Mouse (Mus musculus) hindbrain, embryonic 12.5 days (tissue): ENCODE results near the gene Oprm1. TPM values are rescaled to one million over a fixed set of nuclear protein-coding genes. Genes with fewer than 3 reads are reported as not detected.
"Not testable (repeated sequence)": the region's sequence is repeated elsewhere in the genome, so short reads cannot be mapped to it uniquely, and the experiment has no call there.

Experiments
- ATAC-seq: fragments of 200-750 bp; cut with Nextera tagmentation; 2 replicates; pipeline ENCODE4 v1.8.0; 2017; ENCODE audit warnings: moderate TSS enrichment; ENCODE audit not compliant: low FRiP score
- H3K27ac ChIP-seq: fragments of 300-500 bp; sonication (generic); 2 replicates; pipeline ENCODE4 v1.5.1; 2016; ENCODE audit warnings: mild to moderate bottlenecking
- H3K27me3 ChIP-seq: fragments of 300-500 bp; sonication (generic); 2 replicates; pipeline ENCODE4 v1.6.1; 2016; ENCODE audit warnings: mild to moderate bottlenecking
- H3K36me3 ChIP-seq: fragments of 300-500 bp; sonication (generic); 2 replicates; pipeline ENCODE4 v1.6.1; 2016; ENCODE audit warnings: mild to moderate bottlenecking
- H3K4me1 ChIP-seq: fragments of 300-500 bp; sonication (generic); 2 replicates; pipeline ENCODE4 v1.6.1; 2016
- H3K4me2 ChIP-seq: fragments of 300-500 bp; sonication (generic); replicated peaks from 2 replicates; pipeline ENCODE4 v1.6.1; 2016; ENCODE audit warnings: mild to moderate bottlenecking
- H3K4me3 ChIP-seq: fragments of 300-500 bp; sonication (generic); 2 replicates; pipeline ENCODE4 v1.5.1; 2016; ENCODE audit warnings: mild to moderate bottlenecking
- H3K9ac ChIP-seq: fragments of 300-500 bp; sonication (generic); 2 replicates; pipeline ENCODE4 v1.6.1; 2016; ENCODE audit warnings: mild to moderate bottlenecking, moderate library complexity
- H3K9me3 ChIP-seq: fragments of 300-500 bp; sonication (generic); replicated peaks from 2 replicates; pipeline ENCODE4 v1.6.1; 2016; ENCODE audit warnings: mild to moderate bottlenecking
- WGBS: fragments of 180-500 bp; shearing (Covaris S2); methylation state at CpG from one replicate; pipeline ENCODE4 v1.1.7; 2016; 5-methylcytosine and 5-hydroxymethylcytosine counted together
- polyA plus RNA-seq: library from polyadenylated mRNA; unstranded; fragments of >200 nt; fragmentation: Nextera tagmentation; extraction: Ambion mirVana; gene quantifications from 2 replicates; pipeline ENCODE4 v1.2.1, GENCODE M21; 2016

Oprm1 gene
- polyA plus RNA-seq, 1 experiment from 2014 or later: 1.1 TPM

DNA sequence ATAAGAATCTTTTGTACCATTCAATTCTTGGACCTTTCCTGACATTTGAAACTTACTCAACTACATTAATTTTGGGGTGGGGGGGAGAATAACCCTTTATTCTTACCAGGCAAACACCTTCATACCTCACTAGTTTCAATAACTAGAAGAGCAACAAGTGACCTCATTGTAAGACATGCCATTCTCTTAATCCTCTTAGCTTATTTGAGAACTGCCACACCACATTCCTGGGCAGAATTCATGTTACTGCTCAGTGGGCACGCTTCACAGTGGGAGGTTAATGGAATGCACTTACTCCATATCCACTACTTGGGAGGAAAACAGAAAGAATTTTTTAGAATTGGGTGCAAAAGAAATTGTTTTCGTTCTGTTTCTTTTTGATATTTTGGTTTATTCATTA, 90.5 kb downstream of the Oprm1 start:
- no peak overlapping the region for H3K27ac ChIP-seq
- 76% methylated on average over 2 of the region's 2 CpGs for WGBS
- H3K36me3 ChIP-seq: no peaks in the 10 kb centered on the region
- H3K9ac ChIP-seq: no peak overlapping the region
- H3K4me2 ChIP-seq: no peak overlapping the region
- ATAC-seq: no peak
- no peak overlapping the region for H3K4me3 ChIP-seq
- no peaks in the 10 kb centered on the region for H3K9me3 ChIP-seq
- no peaks in the 10 kb centered on the region for H3K27me3 ChIP-seq
- no peaks in the 10 kb centered on the region for H3K4me1 ChIP-seq

DNA sequence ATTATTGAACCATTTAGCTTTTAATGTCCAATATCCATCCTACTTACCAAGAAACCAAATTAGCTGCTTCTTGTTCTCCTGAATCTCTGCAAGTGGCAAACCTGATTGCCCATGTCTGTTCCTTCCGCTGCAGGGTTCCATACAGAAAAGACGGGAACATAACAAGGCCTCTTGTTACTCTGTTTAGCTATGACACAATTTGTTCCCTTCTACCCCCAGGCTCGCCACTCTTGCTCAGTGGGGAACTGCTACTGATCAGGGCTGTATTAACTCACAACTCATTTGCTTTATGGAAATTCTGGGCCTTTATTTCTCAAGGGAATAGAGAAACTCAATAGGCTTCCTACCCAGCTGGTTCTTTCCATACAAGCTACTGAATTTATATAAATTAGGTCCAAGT, 97.5 kb downstream of the Oprm1 start:
- no peaks in the 10 kb centered on the region for H3K27me3 ChIP-seq
- H3K9me3 ChIP-seq: no peaks in the 10 kb centered on the region
- H3K27ac ChIP-seq: no peak overlapping the region
- no peak overlapping the region for H3K9ac ChIP-seq
- 67% methylated on average over 3 of the region's 3 CpGs for WGBS
- H3K4me3 ChIP-seq: no peak overlapping the region
- no peaks in the 10 kb centered on the region for H3K4me1 ChIP-seq
- no peaks in the 10 kb centered on the region for H3K36me3 ChIP-seq
- no peak for ATAC-seq
- H3K4me2 ChIP-seq: no peak overlapping the region

DNA sequence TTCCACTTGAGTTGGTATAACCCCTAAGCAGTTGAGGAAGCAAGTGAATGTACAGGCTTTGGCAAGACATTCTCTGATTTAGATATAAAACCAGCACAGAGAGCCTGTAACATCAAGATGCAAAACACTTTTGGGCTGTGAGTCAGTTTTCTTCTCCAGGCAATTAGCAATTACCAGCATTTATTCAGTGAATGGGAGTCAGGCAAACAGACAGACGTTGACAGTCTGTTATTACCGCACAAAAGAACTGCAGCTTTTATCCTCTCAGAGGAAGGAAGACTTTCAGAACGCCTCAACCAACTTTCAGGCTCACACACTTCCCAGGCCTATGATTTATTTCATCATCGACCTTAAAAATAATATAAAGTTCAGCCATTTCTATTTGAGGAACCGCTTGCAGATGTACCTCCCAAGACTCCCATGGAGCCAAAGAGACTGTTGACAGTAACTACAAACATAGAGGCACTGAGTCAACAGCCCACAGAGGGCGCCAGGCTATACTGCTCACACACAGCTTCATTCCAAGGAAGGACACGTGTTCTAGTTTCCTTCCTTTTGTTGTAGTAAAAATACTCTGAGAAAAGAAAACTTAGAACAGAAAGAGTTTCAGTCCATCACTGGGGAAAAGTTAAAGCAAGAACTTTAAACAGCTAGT, 113.2 kb downstream of the Oprm1 start:
- Histone ChIP-seq H3K9ac (no peak overlapping the region), H3K4me2 (no peak overlapping the region), H3K4me3 (no peak overlapping the region), H3K27me3 (no peaks in the 10 kb centered on the region), H3K36me3 (no peaks in the 10 kb centered on the region), H3K4me1 (no peaks in the 10 kb centered on the region), H3K27ac (no peak overlapping the region), H3K9me3 (peaks cover 10% of the 10 kb centered on the region)
- 83% methylated on average over 7 of the region's 7 CpGs for WGBS
- no peak for ATAC-seq

DNA sequence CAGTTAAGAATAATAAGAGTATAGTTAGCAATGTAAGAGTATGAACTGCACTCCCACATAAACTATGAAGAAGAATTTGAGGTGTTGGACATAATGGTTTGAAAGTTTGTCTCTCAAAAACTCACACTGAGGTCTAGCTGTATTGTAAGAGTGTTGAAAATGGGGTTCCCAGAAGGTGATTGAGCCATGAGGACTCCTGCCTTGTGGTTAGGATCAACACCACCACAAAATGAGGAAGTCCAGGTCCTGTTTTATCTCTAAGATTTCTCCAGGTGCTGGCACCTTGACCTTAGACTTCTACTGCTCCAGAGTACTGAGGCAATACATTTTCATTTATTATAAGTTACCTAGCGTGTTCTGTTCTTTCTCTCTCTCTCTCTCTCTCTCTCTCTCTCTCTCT, 115.6 kb downstream of the Oprm1 start:
- no peak overlapping the region for H3K27ac ChIP-seq
- no peaks in the 10 kb centered on the region for H3K36me3 ChIP-seq
- H3K9ac ChIP-seq: no peak overlapping the region
- no peaks in the 10 kb centered on the region for H3K27me3 ChIP-seq
- peaks cover 7% of the 10 kb centered on the region for H3K9me3 ChIP-seq
- no peak overlapping the region for H3K4me3 ChIP-seq
- WGBS: 93% methylated on average over 1 of the region's 1 CpGs
- no peaks in the 10 kb centered on the region for H3K4me1 ChIP-seq
- ATAC-seq: no peak
- H3K4me2 ChIP-seq: no peak overlapping the region

DNA sequence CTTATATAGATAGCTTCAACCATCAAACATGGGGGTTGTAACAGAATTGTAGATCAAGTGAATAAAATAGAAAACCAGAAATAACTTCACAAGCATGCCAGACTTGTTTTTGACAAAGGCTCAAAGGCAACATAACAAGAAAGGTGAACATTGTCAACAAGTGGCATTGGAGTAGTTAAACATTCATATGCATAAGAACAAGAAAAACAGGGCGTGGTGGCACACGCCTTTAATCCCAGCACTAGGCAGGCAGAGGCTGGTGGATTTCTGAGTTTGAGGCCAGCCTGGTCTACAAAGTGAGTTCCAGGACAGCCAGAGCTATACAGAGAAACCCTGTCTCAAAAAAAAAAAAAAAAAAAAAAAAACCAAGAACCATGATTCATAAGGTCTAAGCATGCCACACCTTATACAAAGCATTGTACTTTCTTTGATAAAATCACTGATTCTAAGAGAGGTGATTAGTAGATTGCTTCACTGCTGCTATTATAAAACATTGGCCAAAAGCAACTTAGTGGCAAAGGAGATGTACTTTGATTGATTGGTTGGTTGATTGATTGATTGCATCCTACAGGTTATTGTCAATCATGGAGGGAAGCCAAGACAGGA, 120.1 kb downstream of the Oprm1 start:
- 96% methylated on average over 2 of the region's 2 CpGs for WGBS
- no peak overlapping the region for H3K4me2 ChIP-seq
- ATAC-seq: no peak
- H3K9me3 ChIP-seq: no peaks in the 10 kb centered on the region
- no peaks in the 10 kb centered on the region for H3K36me3 ChIP-seq
- no peak overlapping the region for H3K9ac ChIP-seq
- no peak overlapping the region for H3K4me3 ChIP-seq
- no peaks in the 10 kb centered on the region for H3K27me3 ChIP-seq
- no peaks in the 10 kb centered on the region for H3K4me1 ChIP-seq
- no peak overlapping the region for H3K27ac ChIP-seq

DNA sequence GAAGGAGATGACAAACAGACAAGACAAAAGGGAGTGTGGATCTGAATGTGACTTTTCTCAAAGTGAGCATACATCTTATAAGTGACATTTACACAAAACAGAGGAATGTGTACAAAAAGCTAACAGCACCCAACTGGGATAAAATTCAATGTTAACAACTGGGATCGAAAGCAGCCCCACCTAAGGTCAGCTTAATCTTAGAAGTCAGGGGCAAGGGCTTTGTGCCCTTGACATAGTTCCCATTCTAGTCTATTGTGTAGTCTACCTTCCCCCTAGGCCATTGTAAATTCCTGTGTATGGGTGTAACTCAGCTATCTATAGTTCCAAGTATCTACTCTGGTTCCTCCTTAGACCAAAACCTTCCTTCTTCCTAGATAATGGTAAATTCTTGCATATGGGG, 123.7 kb downstream of the Oprm1 start:
- not testable (repeated sequence) for H3K4me2 ChIP-seq, H3K4me3 ChIP-seq, ATAC-seq, H3K27me3 ChIP-seq, H3K9ac ChIP-seq, H3K27ac ChIP-seq, H3K9me3 ChIP-seq, H3K4me1 ChIP-seq, H3K36me3 ChIP-seq
- 77% methylated on average over 1 of the region's 1 CpGs for WGBS

DNA sequence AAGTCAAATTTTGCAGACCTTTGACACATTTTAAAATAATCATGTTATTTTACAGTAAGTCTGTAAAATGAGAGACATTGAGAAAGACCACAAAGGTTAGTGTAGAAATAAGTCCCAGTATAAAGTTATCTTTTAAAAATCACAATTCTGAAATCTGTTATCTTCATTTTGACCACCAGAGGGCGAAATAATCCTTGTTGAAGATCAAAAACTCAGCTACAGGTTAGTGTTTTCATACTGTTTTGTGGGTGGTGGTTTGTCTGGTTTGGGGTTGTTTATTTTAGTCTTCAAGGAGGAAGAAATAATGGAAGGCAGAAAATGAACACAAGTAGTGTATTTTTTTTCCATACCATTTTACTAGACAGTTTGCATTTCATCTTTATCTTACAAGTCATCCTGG, 127.2 kb downstream of the Oprm1 start:
- no peaks in the 10 kb centered on the region for H3K9me3 ChIP-seq
- H3K4me1 ChIP-seq: no peaks in the 10 kb centered on the region
- no peak overlapping the region for H3K9ac ChIP-seq
- ATAC-seq: no peak
- H3K27me3 ChIP-seq: no peaks in the 10 kb centered on the region
- no peak overlapping the region for H3K4me2 ChIP-seq
- no peaks in the 10 kb centered on the region for H3K36me3 ChIP-seq
- WGBS: 0% methylated on average over 1 of the region's 1 CpGs
- no peak overlapping the region for H3K27ac ChIP-seq
- no peak overlapping the region for H3K4me3 ChIP-seq

DNA sequence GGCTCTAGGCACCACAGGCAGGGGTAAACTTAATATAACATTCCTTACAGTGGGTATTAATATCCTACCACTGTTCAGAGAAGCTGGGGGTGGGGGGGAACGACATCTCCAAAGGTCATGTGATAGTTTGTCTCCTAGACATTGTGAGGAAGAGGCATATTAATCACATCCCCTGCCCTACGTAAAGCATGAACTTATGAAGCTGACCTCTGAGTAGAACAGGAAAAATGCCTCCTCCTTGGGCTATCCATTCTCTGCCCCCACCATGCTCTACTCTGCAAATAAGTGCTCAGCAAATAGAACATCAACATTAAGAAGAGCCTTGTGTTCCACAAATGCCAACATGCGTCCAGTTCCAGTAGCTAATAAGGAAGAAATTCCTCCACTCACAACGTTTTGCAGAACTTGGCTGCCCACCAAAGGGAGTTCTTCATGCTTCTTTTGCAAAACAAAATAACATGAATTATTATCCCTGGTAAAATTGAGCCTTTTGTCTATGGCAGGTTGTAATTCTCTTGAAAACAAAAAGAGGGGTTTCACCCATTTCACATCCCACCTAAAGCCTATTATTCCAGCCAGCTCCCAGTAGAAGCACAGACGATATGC, 131.4 kb downstream of the Oprm1 start:
- Histone ChIP-seq H3K27me3 (no peaks in the 10 kb centered on the region), H3K4me1 (no peaks in the 10 kb centered on the region), H3K9me3 (no peaks in the 10 kb centered on the region), H3K36me3 (no peaks in the 10 kb centered on the region), H3K9ac (no peak overlapping the region), H3K27ac (no peak overlapping the region), H3K4me2 (no peak overlapping the region), H3K4me3 (no peak overlapping the region)
- ATAC-seq: no peak
- WGBS: 75% methylated on average over 5 of the region's 5 CpGs

DNA sequence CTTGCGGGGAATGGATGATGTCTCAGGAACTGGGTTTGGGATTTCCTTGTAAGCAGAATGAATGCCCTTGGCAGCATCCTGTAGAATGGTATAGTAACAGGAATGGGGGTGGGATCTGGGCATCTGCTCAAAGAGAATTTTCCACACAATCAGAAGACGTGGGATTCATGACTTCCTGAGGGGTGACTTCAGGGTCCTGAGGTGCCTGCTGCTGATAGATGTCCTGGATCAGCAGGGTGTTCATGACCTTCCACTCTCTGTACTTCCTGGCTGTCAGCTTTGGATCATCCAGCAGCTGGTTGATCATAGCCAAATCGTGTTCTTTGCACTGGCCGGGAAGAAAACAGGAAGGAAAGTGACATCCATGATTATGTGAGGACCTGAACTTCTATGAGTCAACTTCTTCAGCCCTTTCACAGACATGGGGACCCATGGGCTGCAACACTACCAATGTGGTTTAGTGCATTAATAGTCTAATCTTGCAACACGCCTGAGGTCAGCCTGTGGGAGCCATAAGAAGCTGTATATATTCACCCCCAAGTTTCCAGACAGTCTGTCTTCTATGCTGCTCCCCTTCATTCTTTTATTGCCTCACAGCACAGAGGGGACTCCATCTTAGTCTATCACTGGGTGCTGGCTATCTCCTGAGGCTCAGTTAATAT, 132.2 kb downstream of the Oprm1 start:
- no peak overlapping the region for H3K27ac ChIP-seq
- no peaks in the 10 kb centered on the region for H3K27me3 ChIP-seq
- no peak overlapping the region for H3K4me2 ChIP-seq
- WGBS: 78% methylated on average over 5 of the region's 5 CpGs
- no peak overlapping the region for H3K9ac ChIP-seq
- H3K36me3 ChIP-seq: no peaks in the 10 kb centered on the region
- ATAC-seq: no peak
- no peak overlapping the region for H3K4me3 ChIP-seq
- no peaks in the 10 kb centered on the region for H3K9me3 ChIP-seq
- no peaks in the 10 kb centered on the region for H3K4me1 ChIP-seq

DNA sequence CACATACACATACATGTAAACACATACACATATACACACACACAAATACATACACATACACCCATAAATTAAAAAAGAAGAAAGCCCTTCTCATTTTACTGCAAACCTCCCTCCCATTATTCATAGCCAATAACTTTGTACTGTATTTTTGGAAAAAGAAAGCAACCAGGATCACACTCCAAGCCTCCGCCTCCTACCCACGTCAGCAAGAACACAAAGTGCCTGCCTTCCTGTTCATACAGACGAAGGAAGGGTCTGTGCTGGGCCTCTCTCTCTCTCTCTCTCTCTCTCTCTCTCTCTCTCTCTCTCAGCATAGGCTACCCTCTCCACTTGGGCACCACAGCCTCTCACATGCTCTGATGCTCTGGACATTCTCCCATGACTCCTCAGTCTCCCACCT, 137.5 kb downstream of the Oprm1 start:
- H3K27me3 ChIP-seq: no peaks in the 10 kb centered on the region
- no peak overlapping the region for H3K9ac ChIP-seq
- H3K4me3 ChIP-seq: no peak overlapping the region
- H3K27ac ChIP-seq: no peak overlapping the region
- H3K4me2 ChIP-seq: no peak overlapping the region
- 80% methylated on average over 3 of the region's 3 CpGs for WGBS
- no peak for ATAC-seq
- no peaks in the 10 kb centered on the region for H3K4me1 ChIP-seq
- no peaks in the 10 kb centered on the region for H3K9me3 ChIP-seq
- no peaks in the 10 kb centered on the region for H3K36me3 ChIP-seq

DNA sequence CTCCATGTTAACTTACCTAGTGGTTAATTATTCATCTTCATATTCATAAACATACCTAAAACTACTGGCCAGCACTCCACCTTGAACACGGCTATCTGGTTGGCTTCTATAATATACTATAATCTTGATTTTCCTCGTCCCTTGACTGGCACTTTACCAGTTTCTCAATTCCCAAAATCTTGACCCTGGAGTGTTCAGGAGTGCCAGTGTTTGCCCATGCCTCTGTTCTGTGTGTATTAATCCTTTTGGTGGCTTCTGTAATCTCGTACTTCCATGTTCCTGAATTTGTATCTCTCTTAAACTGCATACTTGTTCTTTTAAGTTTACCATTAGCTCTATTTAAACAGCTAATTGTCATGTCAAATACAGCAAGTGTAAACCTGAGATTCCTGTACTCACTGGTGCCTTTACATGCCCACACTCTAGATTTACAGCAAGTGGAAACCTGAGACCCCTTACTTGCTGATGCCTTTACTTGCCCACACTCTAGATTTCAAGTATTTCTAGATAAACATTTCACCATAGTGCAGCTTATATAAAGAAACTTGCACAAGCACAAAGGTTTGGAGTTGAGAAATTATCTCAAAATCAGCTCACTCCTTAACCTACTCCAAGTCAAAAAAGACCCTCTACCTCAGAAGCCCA, 138.5 kb downstream of the Oprm1 start:
- Histone ChIP-seq H3K27ac (no peak overlapping the region), H3K9ac (no peak overlapping the region), H3K36me3 (no peaks in the 10 kb centered on the region), H3K4me2 (no peak overlapping the region), H3K4me1 (no peaks in the 10 kb centered on the region), H3K9me3 (no peaks in the 10 kb centered on the region), H3K27me3 (no peaks in the 10 kb centered on the region), H3K4me3 (no peak overlapping the region)
- 87% methylated on average over 3 of the region's 3 CpGs for WGBS
- ATAC-seq: no peak

DNA sequence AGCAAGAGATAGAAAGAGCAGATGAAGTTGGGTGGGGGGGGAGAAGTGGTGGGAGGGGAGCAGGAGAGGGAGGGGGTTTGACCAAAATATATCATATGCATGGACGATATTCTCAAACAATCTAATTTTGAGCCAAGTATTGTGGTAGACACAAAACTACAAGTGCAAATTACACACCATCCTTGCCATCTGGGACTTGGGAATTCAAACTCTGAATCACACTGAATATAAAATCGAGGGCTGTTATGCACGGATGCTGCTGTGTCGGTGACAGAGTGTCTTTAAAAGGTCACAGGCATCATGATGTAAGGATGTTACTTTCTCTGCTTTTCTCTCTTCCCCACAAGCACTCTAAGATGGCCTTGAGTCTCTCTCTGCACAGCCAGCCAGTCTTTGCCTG, 141.8 kb downstream of the Oprm1 start:
- no peaks in the 10 kb centered on the region for H3K4me1 ChIP-seq
- no peaks in the 10 kb centered on the region for H3K27me3 ChIP-seq
- H3K4me2 ChIP-seq: no peak overlapping the region
- ATAC-seq: no peak
- H3K9me3 ChIP-seq: no peaks in the 10 kb centered on the region
- no peak overlapping the region for H3K4me3 ChIP-seq
- H3K9ac ChIP-seq: no peak overlapping the region
- no peaks in the 10 kb centered on the region for H3K36me3 ChIP-seq
- no peak overlapping the region for H3K27ac ChIP-seq
- 93% methylated on average over 4 of the region's 4 CpGs for WGBS
